Mouse (Mus musculus) liver, embryonic 14.5 days (tissue): ENCODE measurements around the gene Ssr2. TPM values are rescaled to one million over a fixed set of nuclear protein-coding genes. Genes with fewer than 3 reads are reported as not detected.

Source experiments
- ATAC-seq: fragments of 200-750 bp; cut with Nextera tagmentation; 2 replicates; pipeline ENCODE4 v1.8.0; 2017; ENCODE audit warnings: moderate number of reproducible peaks, mild to moderate bottlenecking, moderate library complexity; ENCODE audit not compliant: insufficient read depth
- DNase-seq, 3 experiments: peaks; one replicate each; pipeline ENCODE4 v3.0.0-alpha.2; 2012 to 2013; ENCODE audit warnings: low read depth in 3 of 3, low spot score in 3 of 3
- H3K27ac ChIP-seq: fragments of 300-500 bp; sonication (generic); 2 replicates; pipeline ENCODE4 v1.5.1; 2014; ENCODE audit warnings: moderate library complexity, mild to moderate bottlenecking, control low read depth, inconsistent platforms
- H3K27me3 ChIP-seq: fragments of 300-500 bp; sonication (generic); 2 replicates; pipeline ENCODE4 v1.6.1; 2014; ENCODE audit warnings: mild to moderate bottlenecking, low read length, moderate library complexity; ENCODE audit not compliant: control insufficient read depth, insufficient read depth
- H3K36me3 ChIP-seq: fragments of 300-500 bp; sonication (generic); replicated peaks from 2 replicates; pipeline ENCODE4 v1.6.1; 2014; ENCODE audit warnings: low read depth; ENCODE audit not compliant: control insufficient read depth, insufficient read depth
- H3K4me1 ChIP-seq, 2 experiments: fragments of 200-500 bp in 1 of 2; fragments of 300-500 bp in 1 of 2; sonication (generic) in 1 of 2; replicated peaks; 2 replicates each; pipeline ENCODE4 v1.6.1; 2012 to 2014; ENCODE audit warnings: antibody characterized with exemption in 1 of 2, inconsistent platforms in 1 of 2, low read length in 1 of 2; ENCODE audit not compliant: control insufficient read depth in 2 of 2, insufficient read depth in 2 of 2
- H3K4me2 ChIP-seq: fragments of 300-500 bp; sonication (generic); 2 replicates; pipeline ENCODE4 v1.6.1; 2014; ENCODE audit warnings: low read depth, mild to moderate bottlenecking, control low read depth, moderate library complexity
- H3K4me3 ChIP-seq, 2 experiments: fragments of 200-500 bp in 1 of 2; fragments of 300-500 bp in 1 of 2; sonication (generic) in 1 of 2; 2 replicates each; pipeline ENCODE4 v1.5.1; 2012 to 2014; ENCODE audit warnings: low read depth in 2 of 2, low read length in 2 of 2, mild to moderate bottlenecking in 2 of 2, control low read depth in 1 of 2, inconsistent platforms in 1 of 2, moderate library complexity in 1 of 2; ENCODE audit not compliant: insufficient read depth in 1 of 2
- H3K9ac ChIP-seq: fragments of 300-500 bp; sonication (generic); replicated peaks from 2 replicates; pipeline ENCODE4 v1.6.1; 2014; ENCODE audit warnings: mild to moderate bottlenecking, control low read depth, moderate library complexity
- H3K9me3 ChIP-seq: fragments of 300-500 bp; sonication (generic); 2 replicates; pipeline ENCODE4 v1.6.1; 2016; ENCODE audit warnings: low read length, mixed read lengths; ENCODE audit not compliant: control insufficient read depth
- CTCF ChIP-seq: IDR thresholded peaks from 2 replicates; pipeline ENCODE4 v1.5.1; 2016; ENCODE audit warnings: antibody characterized with exemption, low read depth, control low read depth
- EP300 ChIP-seq: IDR thresholded peaks from 2 replicates; pipeline ENCODE4 v1.6.1; 2016; ENCODE audit warnings: antibody characterized with exemption, low read depth
- WGBS: fragments of 180-500 bp; shearing (Covaris S2); extraction: QIAGEN DNeasy Blood & Tissue Kit; methylation state at CpG from one replicate; pipeline ENCODE4 v1.1.7; 2014; ENCODE audit not compliant: insufficient replicate concordance; 5-methylcytosine and 5-hydroxymethylcytosine counted together
- polyA plus RNA-seq, 2 experiments: library from polyadenylated mRNA; depleted of rRNA in 1 of 2; stranded (reverse) in 1 of 2; unstranded in 1 of 2; fragments of >200 nt; fragmentation: Nextera tagmentation in 1 of 2; extraction: Ambion mirVana in 1 of 2; gene quantifications; 2 replicates each; pipeline versions ENCODE4 v1.2.1 to v1.2.3; 2012 to 2014

The Ssr2 gene
- polyA plus RNA-seq, 2 experiments, result 165 to 173 TPM

DNA sequence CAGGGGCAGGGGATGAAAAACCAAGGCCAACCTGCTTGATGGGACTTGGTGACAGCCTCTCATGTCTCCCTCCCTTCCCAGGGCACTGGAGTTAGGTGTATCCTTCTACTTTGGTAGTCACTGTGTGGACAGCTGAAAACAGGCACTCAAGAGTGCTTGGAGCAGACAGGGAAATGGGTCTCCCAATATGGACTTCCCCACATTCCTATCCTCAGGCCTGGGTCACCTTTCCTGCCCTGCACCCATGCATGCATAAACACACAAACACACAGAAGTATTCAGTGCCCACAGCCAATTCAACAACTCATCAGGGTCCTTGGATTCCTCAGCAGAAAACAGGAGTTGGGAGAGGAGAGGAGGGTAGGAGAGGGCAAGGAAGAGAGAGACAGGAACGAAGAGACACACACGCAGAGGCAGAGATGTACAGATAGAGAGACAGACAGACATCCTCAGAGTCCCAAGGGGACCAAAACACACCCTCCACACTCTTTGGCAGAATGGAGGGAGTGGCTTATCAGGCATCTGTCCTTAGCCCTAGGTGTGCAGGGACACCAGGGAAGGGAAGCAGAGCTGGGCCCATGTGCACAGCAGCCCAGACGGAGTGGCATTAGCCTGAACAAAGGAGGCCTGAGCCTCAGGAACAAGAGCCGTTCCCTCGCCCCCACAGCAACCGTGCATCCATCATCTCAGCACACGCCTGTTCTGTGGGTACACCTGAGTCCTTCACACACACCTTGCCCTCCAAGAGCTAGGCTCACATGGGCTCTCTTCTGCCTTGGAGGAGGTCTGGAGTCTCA is 46.3 kb upstream of the Ssr2 start:
- Histone ChIP-seq H3K4me1 (peaks cover 2 to 8% of the 10 kb centered on the region in 2 experiments; a peak in 3 of 4 replicates), H3K9me3 (no peaks in the 10 kb centered on the region), H3K9ac (no peak overlapping the region), H3K4me2 (no peak overlapping the region), H3K27me3 (peaks cover 6% of the 10 kb centered on the region), H3K36me3 (no peaks in the 10 kb centered on the region), H3K27ac (no peak overlapping the region), H3K4me3 (no peak overlapping the region)
- ATAC-seq (no peak), DNase-seq (no peak)
- TF ChIP-seq EP300 (no peak), CTCF (no peak)
- WGBS, result 59% methylated on average over 7 of the region's 7 CpGs

DNA sequence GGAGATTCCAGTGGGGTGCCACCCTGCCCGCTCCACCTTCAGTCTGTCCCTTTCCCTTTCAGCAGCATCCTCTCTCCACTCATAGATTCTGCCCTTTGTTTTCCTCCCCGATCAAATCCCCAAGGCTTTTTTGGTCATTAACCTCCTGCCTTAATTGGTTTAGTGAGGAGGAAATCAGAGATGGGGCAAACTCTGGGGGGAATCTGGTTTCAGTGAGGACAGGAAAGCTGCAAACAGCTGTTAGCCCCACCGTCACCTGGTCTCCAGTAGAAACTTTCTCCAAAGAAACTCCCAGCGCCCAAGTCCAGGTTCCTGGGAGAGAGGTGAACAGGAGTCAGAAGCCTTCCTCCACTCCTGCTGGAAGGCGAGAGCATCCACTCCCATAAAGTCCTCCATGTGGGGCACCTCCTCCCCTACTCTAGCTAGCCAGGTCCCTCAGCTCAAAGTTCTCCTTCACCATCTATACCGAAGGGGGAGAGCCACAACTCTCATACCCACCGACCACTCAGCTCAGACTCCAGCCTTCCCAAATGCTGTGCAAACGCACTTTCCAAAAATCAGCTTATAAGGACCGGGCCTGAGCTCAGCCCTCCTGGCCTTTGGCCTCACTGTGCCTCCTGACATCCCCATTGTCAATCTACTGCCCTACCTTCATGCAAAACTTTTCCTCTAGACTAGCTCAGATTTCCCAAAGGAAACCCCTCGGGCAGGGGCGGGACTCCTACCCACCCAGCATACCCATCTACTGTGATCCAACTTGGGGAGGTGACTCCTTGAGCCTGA is 45.4 kb upstream of the Ssr2 start:
- ATAC-seq (no peak), DNase-seq (no peak)
- H3K4me3 ChIP-seq, result peak overlapping the region in 1 of 2 experiments; percentile 77; a peak in 1 of 4 replicates
- no peak overlapping the region for H3K27ac ChIP-seq
- no peaks in the 10 kb centered on the region for H3K36me3 ChIP-seq
- WGBS, result 40% methylated on average over 11 of the region's 11 CpGs
- peaks cover 2 to 8% of the 10 kb centered on the region in 2 experiments; a peak in 3 of 4 replicates for H3K4me1 ChIP-seq
- no peak for TF ChIP-seq CTCF
- TF ChIP-seq EP300, result no peak
- H3K27me3 ChIP-seq, result peaks cover 6% of the 10 kb centered on the region
- 0 out of 2 replicates have a peak overlapping the region, but pooled peaks have one; percentile 31 for H3K9ac ChIP-seq
- no peaks in the 10 kb centered on the region for H3K9me3 ChIP-seq
- peak overlapping the region; percentile 99 for H3K4me2 ChIP-seq

DNA sequence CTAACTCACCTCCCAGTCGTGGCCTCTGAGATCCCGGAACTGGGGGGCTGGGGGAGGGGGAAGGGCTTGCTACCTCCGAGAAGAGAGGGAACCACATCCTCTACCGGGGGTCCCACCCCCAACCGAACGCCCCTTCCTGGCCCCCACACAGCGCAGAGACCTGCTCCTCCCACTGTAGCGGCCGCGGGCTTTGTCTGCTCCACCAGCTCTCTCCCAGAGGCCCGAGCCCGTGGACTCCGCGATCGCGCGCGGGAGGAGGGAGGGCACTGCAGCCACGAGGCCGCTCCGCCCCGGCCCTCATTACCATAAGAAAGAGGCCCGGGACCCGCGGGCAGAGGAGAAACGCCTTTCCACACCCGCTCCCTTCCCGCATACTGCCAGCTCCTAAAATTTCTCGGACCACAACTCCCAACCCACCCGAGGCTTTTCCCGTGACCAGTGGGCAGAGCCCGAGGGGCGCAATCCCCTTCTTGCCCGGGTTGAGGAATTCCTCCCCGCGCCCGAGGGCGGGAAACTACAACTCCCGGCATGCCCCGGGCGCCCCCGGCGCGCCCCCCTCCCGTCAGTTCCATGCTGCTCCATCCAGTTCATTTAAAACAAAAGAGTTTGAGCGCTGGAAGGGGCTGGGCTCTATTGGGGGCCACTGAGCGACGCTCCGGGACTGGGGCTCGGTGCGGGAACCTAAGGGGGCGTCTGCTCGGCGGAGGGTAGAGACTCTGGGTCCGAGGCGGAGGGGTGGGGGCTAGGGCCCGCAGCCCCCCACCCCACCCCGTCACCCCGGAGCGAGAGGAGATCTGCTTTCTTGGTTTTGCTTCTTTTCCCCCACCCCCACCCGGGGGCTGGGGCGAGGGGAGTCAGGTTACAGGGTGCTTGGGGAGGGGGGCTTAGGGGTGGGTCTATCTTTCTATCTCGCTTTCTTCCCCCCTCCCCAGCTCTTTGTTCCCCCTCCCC is 44.1 kb upstream of the Ssr2 start:
- TF ChIP-seq EP300 (no peak), CTCF (no peak)
- peak; percentile 62 for ATAC-seq
- peak in 2 of 3 experiments; percentile 50 to 56 for DNase-seq
- Histone ChIP-seq H3K27me3 (peaks cover 6% of the 10 kb centered on the region), H3K27ac (no peak overlapping the region), H3K36me3 (no peaks in the 10 kb centered on the region), H3K9me3 (no peaks in the 10 kb centered on the region), H3K4me3 (peak overlapping the region; percentile 77 to 92), H3K9ac (peak overlapping the region; percentile 64), H3K4me2 (peak overlapping the region; percentile 99), H3K4me1 (peaks cover 7 to 14% of the 10 kb centered on the region in 2 experiments; a peak in 3 of 4 replicates)
- WGBS, result under 1% methylated on average over 54 of the region's 63 CpGs

- WGBS, result 1% methylated on average over 29 of the region's 31 CpGs
- ATAC-seq, result no peak
These were observed 43.4 kb upstream of the Ssr2 start, which contains the start of gene Mex3a for GRCm38 (mm10) chr3:88532299-88532674. Gene Mex3a, plus strand, starts transcription at chr3:88532395.

More at GRCm38 (mm10) chr3:88532299-88532674, 43.4 kb upstream of the Ssr2 start, which contains the start of gene Mex3a:
- TF ChIP-seq CTCF (no peak), EP300 (no peak)
- no peak within 1 kb of the TSS for H3K27ac ChIP-seq
- no peaks in the 10 kb centered on the region for H3K9me3 ChIP-seq
- peak within 1 kb of the TSS; percentile 99 for H3K4me2 ChIP-seq
- H3K4me1 ChIP-seq, result peaks cover 7 to 17% of the 10 kb centered on the region in 2 experiments
- H3K9ac ChIP-seq, result peak within 1 kb of the TSS; percentile 64
- peak within 1 kb of the TSS; percentile 77 to 92 for H3K4me3 ChIP-seq
- peaks cover 6% of the 10 kb centered on the region for H3K27me3 ChIP-seq
- no peak for DNase-seq
- no peaks in the 10 kb centered on the region for H3K36me3 ChIP-seq
